Mouse (Mus musculus) neural tube, embryonic 12.5 days (tissue): ENCODE measurements around the gene Gm13290. TPM values are rescaled to one million over a fixed set of nuclear protein-coding genes. Genes with fewer than 3 reads are reported as not detected.
A peak's percentile ranks its signal among the peaks of the same experiment; 100 is the strongest.
"Not testable (repeated sequence)": the region's sequence is repeated elsewhere in the genome, so short reads cannot be mapped to it uniquely, and the experiment has no call there.

Experiments
- ATAC-seq: fragments of 200-750 bp; cut with Nextera tagmentation; 2 replicates; pipeline ENCODE4 v1.8.0; 2017; ENCODE audit warnings: low read depth, mild to moderate bottlenecking, moderate TSS enrichment, moderate library complexity; ENCODE audit not compliant: low FRiP score
- H3K27ac ChIP-seq: fragments of 300-500 bp; sonication (generic); 2 replicates; pipeline ENCODE4 v1.5.1; 2016
- H3K27me3 ChIP-seq: fragments of 300-500 bp; sonication (generic); replicated peaks from 2 replicates; pipeline ENCODE4 v1.6.1; 2016; ENCODE audit warnings: mild to moderate bottlenecking
- H3K36me3 ChIP-seq: fragments of 300-500 bp; sonication (generic); 2 replicates; pipeline ENCODE4 v1.6.1; 2016; ENCODE audit warnings: mild to moderate bottlenecking
- H3K4me1 ChIP-seq: fragments of 300-500 bp; sonication (generic); 2 replicates; pipeline ENCODE4 v1.6.1; 2016
- H3K4me2 ChIP-seq: fragments of 300-500 bp; sonication (generic); replicated peaks from 2 replicates; pipeline ENCODE4 v1.6.1; 2016; ENCODE audit warnings: mild to moderate bottlenecking
- H3K4me3 ChIP-seq: fragments of 300-500 bp; sonication (generic); 2 replicates; pipeline ENCODE4 v1.5.1; 2016
- H3K9ac ChIP-seq: fragments of 300-500 bp; sonication (generic); 2 replicates; pipeline ENCODE4 v1.6.1; 2016; ENCODE audit warnings: mild to moderate bottlenecking
- H3K9me3 ChIP-seq: fragments of 300-500 bp; sonication (generic); 2 replicates; pipeline ENCODE4 v1.6.1; 2016; ENCODE audit warnings: mild to moderate bottlenecking
- WGBS: fragments of 180-500 bp; shearing (Covaris S2); methylation state at CpG from one replicate; pipeline ENCODE4 v1.1.7; 2016; 5-methylcytosine and 5-hydroxymethylcytosine counted together
- polyA plus RNA-seq: library from polyadenylated mRNA; unstranded; fragments of >200 nt; fragmentation: Nextera tagmentation; extraction: Ambion mirVana; gene quantifications from 2 replicates; pipeline ENCODE4 v1.2.1, GENCODE M21; 2016

Gm13290 gene
- polyA plus RNA-seq, 1 experiment from 2014 or later, result 0.22 TPM

GRCm38 (mm10) chr4:88758751-88759150 lies 14.9 kb upstream of the Gm13290 start:
- not testable (repeated sequence) for H3K36me3 ChIP-seq, H3K4me1 ChIP-seq, H3K9ac ChIP-seq, H3K27ac ChIP-seq, ATAC-seq, H3K4me3 ChIP-seq, H3K27me3 ChIP-seq, H3K9me3 ChIP-seq, H3K4me2 ChIP-seq
- WGBS, result 92% methylated on average over 9 of the region's 9 CpGs

- not testable (repeated sequence) for ATAC-seq, H3K4me1 ChIP-seq
- 24% methylated on average over 11 of the region's 14 CpGs for WGBS
Observed at GRCm38 (mm10) chr4:88759610-88760268, 13.9 kb upstream of the Gm13290 start, which contains the start of gene Gm13283. TSS of gene Gm13283 (plus strand) at chr4:88760119.

GRCm38 (mm10) chr4:88760431-88760830 lies 13.2 kb upstream of the Gm13290 start:
- Histone ChIP-seq H3K4me3 (peak overlapping the region; percentile 27), H3K4me2 (peak overlapping the region; percentile 59)
- WGBS, result 0% methylated on average over 24 of the region's 28 CpGs
- H3K9ac ChIP-seq, H3K36me3 ChIP-seq, H3K9me3 ChIP-seq, H3K27me3 ChIP-seq, H3K4me1 ChIP-seq, H3K27ac ChIP-seq, ATAC-seq: not testable (repeated sequence)

More at GRCm38 (mm10) chr4:88759610-88760268, 13.9 kb upstream of the Gm13290 start, which contains the start of gene Gm13283:
- not testable (repeated sequence) for H3K27ac ChIP-seq, H3K27me3 ChIP-seq, H3K36me3 ChIP-seq, H3K9me3 ChIP-seq, H3K9ac ChIP-seq
- H3K4me2 ChIP-seq, result peak within 1 kb of the TSS; percentile 59
- peak within 1 kb of the TSS; percentile 27 for H3K4me3 ChIP-seq

- H3K9ac ChIP-seq, ATAC-seq, H3K27me3 ChIP-seq, H3K4me3 ChIP-seq, H3K27ac ChIP-seq, H3K9me3 ChIP-seq, H3K4me2 ChIP-seq, H3K36me3 ChIP-seq, H3K4me1 ChIP-seq: not testable (repeated sequence)
- 82% methylated on average over 6 of the region's 8 CpGs for WGBS
Observed at GRCm38 (mm10) chr4:88761776-88762175, 11.9 kb upstream of the Gm13290 start.

- 63% methylated on average over 9 of the region's 9 CpGs for WGBS
- ATAC-seq, H3K4me1 ChIP-seq, H3K4me3 ChIP-seq, H3K27me3 ChIP-seq, H3K4me2 ChIP-seq, H3K9me3 ChIP-seq, H3K36me3 ChIP-seq, H3K9ac ChIP-seq, H3K27ac ChIP-seq: not testable (repeated sequence)
Observed at GRCm38 (mm10) chr4:88762341-88762740, 11.3 kb upstream of the Gm13290 start.

GRCm38 (mm10) chr4:88763384-88764018 lies 10.1 kb upstream of the Gm13290 start:
- H3K9ac ChIP-seq, H3K27me3 ChIP-seq, H3K27ac ChIP-seq, H3K9me3 ChIP-seq, H3K36me3 ChIP-seq, H3K4me1 ChIP-seq, ATAC-seq: not testable (repeated sequence)
- Histone ChIP-seq H3K4me3 (peak overlapping the region; percentile 27), H3K4me2 (peak overlapping the region; percentile 57)
- 4% methylated on average over 31 of the region's 42 CpGs for WGBS

GRCm38 (mm10) chr4:88776622-88777021 lies 3.0 kb downstream of the Gm13290 start, which contains the start of gene Gm13289:
TSS of gene Gm13289 (plus strand) at chr4:88776922.
- H3K27ac ChIP-seq, H3K9ac ChIP-seq, H3K36me3 ChIP-seq, H3K4me1 ChIP-seq, ATAC-seq, H3K9me3 ChIP-seq, H3K4me2 ChIP-seq, H3K27me3 ChIP-seq, H3K4me3 ChIP-seq: not testable (repeated sequence)
- WGBS, result no CpG with 5 or more reads among the region's 29 CpGs

GRCm38 (mm10) chr4:88779550-88779949 lies 5.9 kb downstream of the Gm13290 start, which contains the start of gene Gm13272:
TSS of gene Gm13272 (plus strand) at chr4:88779850.
- not testable (repeated sequence) for H3K4me1 ChIP-seq, H3K36me3 ChIP-seq, H3K9me3 ChIP-seq, H3K9ac ChIP-seq, H3K27ac ChIP-seq, H3K4me3 ChIP-seq, H3K27me3 ChIP-seq, H3K4me2 ChIP-seq, ATAC-seq
- WGBS, result no CpG with 5 or more reads among the region's 29 CpGs

GRCm38 (mm10) chr4:88780320-88780719 lies 6.7 kb downstream of the Gm13290 start:
- not testable (repeated sequence) for H3K9me3 ChIP-seq, H3K27ac ChIP-seq, ATAC-seq, H3K36me3 ChIP-seq, H3K9ac ChIP-seq, H3K27me3 ChIP-seq, H3K4me3 ChIP-seq, H3K4me1 ChIP-seq, H3K4me2 ChIP-seq
- 52% methylated on average over 16 of the region's 18 CpGs for WGBS

- H3K4me3 ChIP-seq, H3K4me1 ChIP-seq, H3K27me3 ChIP-seq, H3K9ac ChIP-seq, H3K27ac ChIP-seq, H3K36me3 ChIP-seq, H3K9me3 ChIP-seq, ATAC-seq: not testable (repeated sequence)
- 20% methylated on average over 5 of the region's 7 CpGs for WGBS
- H3K4me2 ChIP-seq, result peak within 1 kb of the TSS; percentile 44
Observed at GRCm38 (mm10) chr4:88781831-88782230, 8.2 kb downstream of the Gm13290 start, which contains the start of gene Ifnz. TSS of gene Ifnz (plus strand) at chr4:88782131.

- not testable (repeated sequence) for H3K36me3 ChIP-seq, ATAC-seq, H3K27me3 ChIP-seq, H3K9ac ChIP-seq, H3K4me1 ChIP-seq, H3K27ac ChIP-seq, H3K4me3 ChIP-seq, H3K9me3 ChIP-seq
- WGBS, result under 1% methylated on average over 17 of the region's 31 CpGs
- peak overlapping the region; percentile 44 for H3K4me2 ChIP-seq
Observed at GRCm38 (mm10) chr4:88782335-88782734, 8.7 kb downstream of the Gm13290 start.

- ATAC-seq, result not testable (repeated sequence)
Observed at GRCm38 (mm10) chr4:88785409-88785808, 11.8 kb downstream of the Gm13290 start, which contains the start of gene Gm13276. TSS of gene Gm13276 (plus strand) at chr4:88785709.

More at GRCm38 (mm10) chr4:88785409-88785808, 11.8 kb downstream of the Gm13290 start, which contains the start of gene Gm13276:
- H3K36me3 ChIP-seq, H3K27me3 ChIP-seq, H3K4me1 ChIP-seq, H3K27ac ChIP-seq, H3K4me3 ChIP-seq, H3K4me2 ChIP-seq, H3K9ac ChIP-seq, H3K9me3 ChIP-seq: not testable (repeated sequence)
- WGBS, result no CpG with 5 or more reads among the region's 27 CpGs
